In the genomic region with DNA sequence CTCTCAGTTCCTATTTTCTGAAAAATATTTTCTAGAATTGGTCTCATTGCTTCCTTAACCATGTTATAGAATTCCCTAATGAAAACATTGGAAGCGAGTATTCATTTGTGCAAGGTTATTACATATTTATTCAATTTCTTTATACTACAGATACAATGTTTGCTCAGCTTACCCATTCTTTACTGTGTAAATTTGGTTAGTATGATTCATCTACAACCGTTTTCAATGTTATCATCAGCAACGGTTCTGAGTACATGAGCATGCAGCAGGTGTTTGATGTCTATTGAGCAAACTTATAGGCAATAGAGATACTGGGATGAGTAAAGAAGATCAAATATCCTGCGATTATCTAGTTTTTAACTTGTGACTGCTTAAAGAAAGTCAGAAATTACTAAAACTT, we compare ENCODE assay signal across 15 mouse cellular contexts.
"Had no signal": no experiment of that assay in that cellular context is flagged by ENCODE, and none has a peak within 500 bp of the region (broad histone marks: within the 10 kb centered on the region; RNA-seq: fewer than 3 reads in every experiment).

No protein-coding gene starts in this region.

- H3K9ac ChIP-seq: neural tube, embryonic 12.5 days; neural tube, embryonic 13.5 days; neural tube, embryonic 15.5 days had no signal

- DNase-seq: retina, postnatal 1 day; right cerebral cortex, adult 18-20 months; right cerebral cortex, postnatal 14 days; right cerebral cortex, postnatal 25 days; right cerebral cortex, postnatal 4 days; spleen, adult 18-20 months; thymus, adult 18-20 months; thymus, adult 2 months; thymus, postnatal 14 days; thymus, postnatal 25 days; thymus, postnatal 36 days; thymus, postnatal 4 days had no signal

- H3K4me1 ChIP-seq: neural tube, embryonic 12.5 days; neural tube, embryonic 13.5 days; neural tube, embryonic 15.5 days had no signal

- H3K4me3 ChIP-seq: neural tube, embryonic 12.5 days; neural tube, embryonic 13.5 days; neural tube, embryonic 15.5 days had no signal

- H3K36me3 ChIP-seq: neural tube, embryonic 12.5 days; neural tube, embryonic 13.5 days; neural tube, embryonic 15.5 days had no signal

- H3K9me3 ChIP-seq: neural tube, embryonic 12.5 days; neural tube, embryonic 13.5 days; neural tube, embryonic 15.5 days had no signal

- H3K27me3 ChIP-seq: neural tube, embryonic 12.5 days; neural tube, embryonic 13.5 days; neural tube, embryonic 15.5 days had no signal

- H3K27ac ChIP-seq: neural tube, embryonic 12.5 days; neural tube, embryonic 13.5 days; neural tube, embryonic 15.5 days had no signal

- H3K4me2 ChIP-seq: neural tube, embryonic 12.5 days; neural tube, embryonic 13.5 days; neural tube, embryonic 15.5 days had no signal
